Mouse (Mus musculus) liver, embryonic 16.5 days (tissue): Measurements from ENCODE around the gene Aldh3b2. TPM values are rescaled to one million over a fixed set of nuclear protein-coding genes. Genes with fewer than 3 reads are reported as not detected.

Experiments
- ATAC-seq: fragments of 200-750 bp; cut with Nextera tagmentation; 2 replicates; pipeline ENCODE4 v1.8.0; 2017; ENCODE audit warnings: low read depth, mild to moderate bottlenecking, moderate number of reproducible peaks, moderate library complexity
- H3K27ac ChIP-seq: fragments of 300-500 bp; sonication (generic); 2 replicates; pipeline ENCODE4 v1.5.1; 2014; ENCODE audit warnings: mild to moderate bottlenecking, low read length
- H3K27me3 ChIP-seq: fragments of 300-500 bp; sonication (generic); 2 replicates; pipeline ENCODE4 v1.6.1; 2014; ENCODE audit warnings: low read depth, low read length, mixed read lengths; ENCODE audit not compliant: control insufficient read depth, insufficient read depth
- H3K36me3 ChIP-seq: fragments of 300-500 bp; sonication (generic); 2 replicates; pipeline ENCODE4 v1.6.1; 2014; ENCODE audit warnings: mild to moderate bottlenecking; ENCODE audit not compliant: control insufficient read depth, insufficient read depth
- H3K4me1 ChIP-seq: fragments of 300-500 bp; sonication (generic); 2 replicates; pipeline ENCODE4 v1.6.1; 2014; ENCODE audit warnings: low read depth, low read length, mixed read lengths; ENCODE audit not compliant: control insufficient read depth
- H3K4me2 ChIP-seq: fragments of 300-500 bp; sonication (generic); 2 replicates; pipeline ENCODE4 v1.6.1; 2014; ENCODE audit warnings: low read depth, low read length, mixed read lengths
- H3K4me3 ChIP-seq: fragments of 300-500 bp; sonication (generic); 2 replicates; pipeline ENCODE4 v1.5.1; 2014; ENCODE audit warnings: low read depth, mild to moderate bottlenecking, low read length
- H3K9ac ChIP-seq: fragments of 300-500 bp; sonication (generic); 2 replicates; pipeline ENCODE4 v1.6.1; 2014; ENCODE audit warnings: low read depth, low read length
- H3K9me3 ChIP-seq: fragments of 300-500 bp; sonication (generic); replicated peaks from 2 replicates; pipeline ENCODE4 v1.6.1; 2016; ENCODE audit warnings: low read length; ENCODE audit not compliant: control insufficient read depth
- WGBS: fragments of 180-500 bp; shearing (Covaris S2); extraction: QIAGEN DNeasy Blood & Tissue Kit; methylation state at CpG from one replicate; pipeline ENCODE4 v1.1.7; 2014; ENCODE audit not compliant: insufficient replicate concordance; 5-methylcytosine and 5-hydroxymethylcytosine counted together
- polyA plus RNA-seq: library from polyadenylated mRNA; unstranded; fragments of >200 nt; fragmentation: Nextera tagmentation; extraction: Ambion mirVana; gene quantifications from 2 replicates; pipeline ENCODE4 v1.2.1, GENCODE M21; 2015

The Aldh3b2 gene
- 0.24 and 0.30 TPM in 2 replicates for polyA plus RNA-seq

GRCm38 (mm10) chr19:3972229-3972628, at the start of gene Aldh3b2:
TSS of gene Aldh3b2 (plus strand) at chr19:3972328.
- Histone ChIP-seq H3K4me1 (peaks cover 10% of the 10 kb centered on the region; the same call in 1 of the 2 replicates), H3K4me2 (no peak within 1 kb of the TSS), H3K27me3 (no peaks in the 10 kb centered on the region), H3K9ac (no peak within 1 kb of the TSS), H3K27ac (no peak within 1 kb of the TSS), H3K9me3 (no peaks in the 10 kb centered on the region), H3K4me3 (no peak within 1 kb of the TSS), H3K36me3 (no peaks in the 10 kb centered on the region)
- ATAC-seq, result peak; percentile 68
- WGBS, result 35% methylated on average over 9 of the region's 9 CpGs

GRCm38 (mm10) chr19:3922661-3923371, 49.3 kb upstream of the Aldh3b2 start:
- no peak for ATAC-seq
- Histone ChIP-seq H3K36me3 (no peaks in the 10 kb centered on the region), H3K27me3 (no peaks in the 10 kb centered on the region), H3K9ac (no peak overlapping the region), H3K9me3 (no peaks in the 10 kb centered on the region), H3K27ac (peak overlapping the region; percentile 12), H3K4me1 (peaks cover 12% of the 10 kb centered on the region), H3K4me3 (no peak overlapping the region), H3K4me2 (no peak overlapping the region)
- 41% methylated on average over 10 of the region's 10 CpGs for WGBS

- no peak overlapping the region for H3K4me2 ChIP-seq
- 0 out of 2 replicates have a peak, but pooled peaks have one; percentile 8 for ATAC-seq
These were observed 48.5 kb upstream of the Aldh3b2 start for GRCm38 (mm10) chr19:3923586-3923985.

GRCm38 (mm10) chr19:3924190-3924589, 47.9 kb upstream of the Aldh3b2 start:
- 64% methylated on average over 8 of the region's 8 CpGs for WGBS

More at GRCm38 (mm10) chr19:3923586-3923985, 48.5 kb upstream of the Aldh3b2 start:
- Histone ChIP-seq H3K27me3 (no peaks in the 10 kb centered on the region), H3K9me3 (no peaks in the 10 kb centered on the region), H3K4me3 (no peak overlapping the region), H3K36me3 (no peaks in the 10 kb centered on the region), H3K9ac (no peak overlapping the region), H3K4me1 (peaks cover 12% of the 10 kb centered on the region), H3K27ac (peak overlapping the region; percentile 29; the same call in 1 of the 2 replicates)
- 47% methylated on average over 13 of the region's 13 CpGs for WGBS

GRCm38 (mm10) chr19:3924868-3925267, 47.3 kb upstream of the Aldh3b2 start:
- Histone ChIP-seq H3K27me3 (no peaks in the 10 kb centered on the region), H3K4me3 (no peak overlapping the region), H3K36me3 (no peaks in the 10 kb centered on the region), H3K9ac (no peak overlapping the region), H3K9me3 (no peaks in the 10 kb centered on the region), H3K4me1 (peaks cover 14% of the 10 kb centered on the region), H3K4me2 (no peak overlapping the region), H3K27ac (no peak overlapping the region)
- no peak for ATAC-seq
- WGBS, result 64% methylated on average over 7 of the region's 7 CpGs

More at GRCm38 (mm10) chr19:3924190-3924589, 47.9 kb upstream of the Aldh3b2 start:
- H3K9me3 ChIP-seq, result no peaks in the 10 kb centered on the region
- no peaks in the 10 kb centered on the region for H3K27me3 ChIP-seq
- peak overlapping the region; percentile 29; the same call in 1 of the 2 replicates for H3K27ac ChIP-seq
- ATAC-seq, result no peak
- no peak overlapping the region for H3K4me2 ChIP-seq
- H3K4me1 ChIP-seq, result peaks cover 12% of the 10 kb centered on the region
- no peaks in the 10 kb centered on the region for H3K36me3 ChIP-seq
- H3K4me3 ChIP-seq, result no peak overlapping the region
- H3K9ac ChIP-seq, result no peak overlapping the region

- Histone ChIP-seq H3K27ac (no peak overlapping the region), H3K9ac (no peak overlapping the region), H3K9me3 (no peaks in the 10 kb centered on the region), H3K27me3 (no peaks in the 10 kb centered on the region), H3K4me3 (no peak overlapping the region), H3K4me1 (peaks cover 21% of the 10 kb centered on the region), H3K4me2 (no peak overlapping the region), H3K36me3 (no peaks in the 10 kb centered on the region)
- 70% methylated on average over 6 of the region's 6 CpGs for WGBS
- no peak for ATAC-seq
These were observed 46.3 kb upstream of the Aldh3b2 start for GRCm38 (mm10) chr19:3925859-3926258.

GRCm38 (mm10) chr19:3926279-3926678, 45.8 kb upstream of the Aldh3b2 start:
- Histone ChIP-seq H3K9ac (no peak overlapping the region), H3K9me3 (no peaks in the 10 kb centered on the region), H3K4me1 (peaks cover 21% of the 10 kb centered on the region), H3K4me3 (no peak overlapping the region), H3K27me3 (no peaks in the 10 kb centered on the region), H3K4me2 (no peak overlapping the region), H3K36me3 (no peaks in the 10 kb centered on the region), H3K27ac (no peak overlapping the region)
- WGBS, result 28% methylated on average over 3 of the region's 3 CpGs
- ATAC-seq, result no peak

GRCm38 (mm10) chr19:3926685-3927084, 45.4 kb upstream of the Aldh3b2 start:
- Histone ChIP-seq H3K4me1 (peaks cover 21% of the 10 kb centered on the region), H3K4me2 (no peak overlapping the region), H3K27ac (no peak overlapping the region), H3K27me3 (no peaks in the 10 kb centered on the region), H3K9ac (no peak overlapping the region), H3K4me3 (no peak overlapping the region), H3K9me3 (no peaks in the 10 kb centered on the region), H3K36me3 (no peaks in the 10 kb centered on the region)
- WGBS, result 73% methylated on average over 6 of the region's 6 CpGs
- no peak for ATAC-seq

- peak overlapping the region; percentile 14; the same call in 1 of the 2 replicates for H3K27ac ChIP-seq
- WGBS, result 48% methylated on average over 4 of the region's 4 CpGs
- no peak overlapping the region for H3K4me2 ChIP-seq
- no peaks in the 10 kb centered on the region for H3K36me3 ChIP-seq
- no peaks in the 10 kb centered on the region for H3K9me3 ChIP-seq
- H3K4me1 ChIP-seq, result peaks cover 18% of the 10 kb centered on the region
- ATAC-seq, result no peak
- H3K4me3 ChIP-seq, result no peak overlapping the region
- no peak overlapping the region for H3K9ac ChIP-seq
- no peaks in the 10 kb centered on the region for H3K27me3 ChIP-seq
These were observed 44.1 kb upstream of the Aldh3b2 start for GRCm38 (mm10) chr19:3927989-3928388.
